Mouse (Mus musculus) neural tube, embryonic 14.5 days (tissue): ENCODE measurements at regions not wholly inside any gene's neighbourhood (a gene's known extent, or its start where the extent isn't known, plus 50 kb on each side); places are given as distances from the start of the nearest gene placed in this dataset.
A peak's percentile ranks its signal among the peaks of the same experiment; 100 is the strongest.
"Not testable (repeated sequence)": the region's sequence is repeated elsewhere in the genome, so short reads cannot be mapped to it uniquely, and the experiment has no call there.

Experiments
- ATAC-seq: fragments of 200-750 bp; cut with Nextera tagmentation; 2 replicates; pipeline ENCODE4 v1.8.0; 2017; ENCODE audit warnings: low read depth, mild to moderate bottlenecking, moderate TSS enrichment, moderate library complexity
- H3K27ac ChIP-seq: fragments of 300-500 bp; sonication (generic); 2 replicates; pipeline ENCODE4 v1.5.1; 2014; ENCODE audit warnings: low read depth, mild to moderate bottlenecking, control low read depth, low read length, moderate library complexity, mixed read lengths
- H3K27me3 ChIP-seq: fragments of 300-500 bp; sonication (generic); 2 replicates; pipeline ENCODE4 v1.6.1; 2014; ENCODE audit warnings: low read length; ENCODE audit not compliant: control insufficient read depth, insufficient read depth
- H3K36me3 ChIP-seq: fragments of 300-500 bp; sonication (generic); 2 replicates; pipeline ENCODE4 v1.6.1; 2014; ENCODE audit warnings: low read length, mixed read lengths; ENCODE audit not compliant: control insufficient read depth, insufficient read depth
- H3K4me1 ChIP-seq: fragments of 300-500 bp; sonication (generic); 2 replicates; pipeline ENCODE4 v1.6.1; 2014; ENCODE audit warnings: low read length; ENCODE audit not compliant: control insufficient read depth, insufficient read depth
- H3K4me2 ChIP-seq: fragments of 300-500 bp; sonication (generic); 2 replicates; pipeline ENCODE4 v1.6.1; 2014; ENCODE audit warnings: mild to moderate bottlenecking, low read depth, low read length, control low read depth
- H3K4me3 ChIP-seq: fragments of 300-500 bp; sonication (generic); 2 replicates; pipeline ENCODE4 v1.5.1; 2014; ENCODE audit warnings: low read depth, low read length, control low read depth, mixed read lengths
- H3K9ac ChIP-seq: fragments of 300-500 bp; sonication (generic); replicated peaks from 2 replicates; pipeline ENCODE4 v1.6.1; 2014; ENCODE audit warnings: low read depth, mild to moderate bottlenecking, control low read depth, low read length, mixed read lengths
- H3K9me3 ChIP-seq: fragments of 300-500 bp; sonication (generic); 2 replicates; pipeline ENCODE4 v1.6.1; 2016; ENCODE audit warnings: low read length; ENCODE audit not compliant: control insufficient read depth
- WGBS: fragments of 180-500 bp; shearing (Covaris S2); extraction: QIAGEN DNeasy Blood & Tissue Kit; methylation state at CpG from one replicate; pipeline ENCODE4 v1.1.7; 2014; 5-methylcytosine and 5-hydroxymethylcytosine counted together

GRCm38 (mm10) chr3:9064266-9065031, 545.4 kb downstream of the Zfp704 start:
- no peaks in the 10 kb centered on the region for H3K9me3 ChIP-seq
- H3K4me3 ChIP-seq = no peak overlapping the region
- no peaks in the 10 kb centered on the region for H3K4me1 ChIP-seq
- peak; percentile 64; the same call in 1 of the 2 replicates for ATAC-seq
- no peaks in the 10 kb centered on the region for H3K27me3 ChIP-seq
- no peak overlapping the region for H3K9ac ChIP-seq
- no peak overlapping the region for H3K4me2 ChIP-seq
- 47% methylated on average over 15 of the region's 15 CpGs for WGBS
- H3K36me3 ChIP-seq = no peaks in the 10 kb centered on the region
- no peak overlapping the region for H3K27ac ChIP-seq

- no peak for ATAC-seq
- H3K27ac ChIP-seq = no peak overlapping the region
- no peaks in the 10 kb centered on the region for H3K27me3 ChIP-seq
- H3K36me3 ChIP-seq = no peaks in the 10 kb centered on the region
- H3K9ac ChIP-seq = no peak overlapping the region
- no peak overlapping the region for H3K4me2 ChIP-seq
- no peaks in the 10 kb centered on the region for H3K4me1 ChIP-seq
- WGBS = 83% methylated on average over 5 of the region's 5 CpGs
- no peaks in the 10 kb centered on the region for H3K9me3 ChIP-seq
- no peak overlapping the region for H3K4me3 ChIP-seq
Observed at GRCm38 (mm10) chr3:9063662-9064061, 546.2 kb downstream of the Zfp704 start.

DNA sequence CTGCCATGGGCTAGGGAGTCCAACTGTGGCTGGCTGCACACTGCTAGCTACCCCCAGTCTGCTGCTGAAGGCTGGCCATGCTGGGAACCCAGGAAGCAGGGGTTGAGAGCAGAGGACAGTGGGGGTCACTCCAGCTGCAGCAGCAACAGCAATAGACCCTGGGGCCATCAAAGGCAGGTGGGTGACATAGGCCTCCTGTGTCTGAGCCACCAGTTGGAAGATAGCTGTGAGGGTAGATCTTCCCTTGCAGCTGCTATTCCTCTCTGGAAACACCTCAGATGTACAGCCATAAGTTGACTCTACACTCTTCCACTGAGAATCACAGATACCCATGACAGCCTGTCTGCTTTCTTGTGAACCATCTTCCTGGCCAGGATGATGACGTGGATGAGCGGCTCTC, 548.5 kb downstream of the Zfp704 start:
- Histone ChIP-seq H3K9ac (no peak overlapping the region), H3K27me3 (no peaks in the 10 kb centered on the region), H3K27ac (no peak overlapping the region), H3K4me1 (no peaks in the 10 kb centered on the region), H3K9me3 (no peaks in the 10 kb centered on the region), H3K36me3 (no peaks in the 10 kb centered on the region), H3K4me3 (no peak overlapping the region), H3K4me2 (no peak overlapping the region)
- no peak for ATAC-seq
- whole genome bisulfite sequencing = 94% methylated on average over 2 of the region's 2 CpGs

DNA sequence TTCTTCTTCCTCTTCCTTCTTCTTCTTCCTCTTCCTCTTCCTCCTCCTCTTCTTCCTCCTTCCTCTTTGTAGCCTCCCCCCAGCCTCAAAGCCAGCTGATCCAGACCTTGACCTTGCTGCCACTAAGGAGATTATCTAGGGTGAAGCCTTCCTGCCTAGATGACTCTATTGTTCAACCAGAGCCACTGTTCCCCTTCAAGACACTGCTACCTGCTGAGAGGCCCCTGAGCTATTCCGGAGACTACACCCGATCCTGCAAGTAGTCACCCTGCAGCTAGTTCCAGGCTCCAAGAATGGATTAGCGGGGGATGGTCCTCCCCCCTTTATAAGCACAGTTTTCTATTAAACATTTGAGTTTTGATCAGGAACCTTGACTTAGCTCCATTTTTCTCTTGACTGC, 552.2 kb downstream of the Zfp704 start:
- not testable (repeated sequence) for H3K4me3 ChIP-seq, H3K9me3 ChIP-seq, H3K4me2 ChIP-seq, H3K4me1 ChIP-seq, H3K27ac ChIP-seq, ATAC-seq, H3K36me3 ChIP-seq, H3K9ac ChIP-seq, H3K27me3 ChIP-seq
- 65% methylated on average over 3 of the region's 3 CpGs for WGBS

DNA sequence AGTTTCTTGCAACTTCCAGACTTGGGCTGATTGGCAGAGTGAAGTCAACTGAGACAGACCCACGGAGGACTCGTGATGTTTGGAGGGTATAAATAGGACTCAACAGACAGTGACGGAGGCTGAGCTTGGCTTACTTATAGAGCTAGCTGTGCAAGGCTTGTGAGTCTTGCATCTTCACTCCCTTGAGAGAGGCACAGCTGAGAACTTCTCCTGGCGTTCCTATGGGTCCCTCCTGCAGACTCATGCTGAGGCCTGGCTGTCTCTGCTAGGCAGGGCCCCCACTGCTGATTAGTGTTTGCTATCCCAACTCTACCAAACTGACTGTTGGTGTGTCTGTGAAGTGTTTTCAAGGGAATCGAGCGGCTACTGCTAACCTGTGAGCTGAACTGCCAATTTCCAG, 553.0 kb downstream of the Zfp704 start:
- Histone ChIP-seq H3K36me3 (no peaks in the 10 kb centered on the region), H3K27me3 (no peaks in the 10 kb centered on the region), H3K4me2 (no peak overlapping the region), H3K4me1 (no peaks in the 10 kb centered on the region), H3K27ac (no peak overlapping the region), H3K4me3 (no peak overlapping the region), H3K9me3 (no peaks in the 10 kb centered on the region), H3K9ac (no peak overlapping the region)
- 81% methylated on average over 6 of the region's 6 CpGs for WGBS
- no peak for ATAC-seq

DNA sequence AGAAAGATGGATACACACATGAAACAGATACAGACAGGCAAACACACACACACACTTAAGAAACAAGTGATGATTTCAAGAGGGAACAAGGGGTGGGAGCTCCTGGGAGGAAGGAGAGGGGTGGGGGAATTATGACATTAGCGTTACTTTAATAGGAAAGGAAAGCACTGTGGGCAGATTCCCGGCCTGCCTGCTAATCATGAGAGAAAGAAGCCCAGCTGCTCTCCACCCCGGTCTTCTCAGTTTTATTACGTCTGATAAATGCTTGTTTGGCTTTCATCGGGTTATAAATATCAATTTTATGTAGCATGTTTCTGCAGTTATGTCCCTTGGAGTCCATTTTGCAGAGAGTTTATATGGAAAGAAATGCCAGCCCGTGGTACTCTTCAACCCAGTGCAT, 554.1 kb downstream of the Zfp704 start:
- 41% methylated on average over 6 of the region's 6 CpGs for WGBS
- H3K36me3 ChIP-seq = no peaks in the 10 kb centered on the region
- no peak overlapping the region for H3K4me3 ChIP-seq
- H3K9me3 ChIP-seq = no peaks in the 10 kb centered on the region
- H3K27me3 ChIP-seq = no peaks in the 10 kb centered on the region
- H3K4me2 ChIP-seq = no peak overlapping the region
- ATAC-seq = peak; percentile 46; the same call in 1 of the 2 replicates
- H3K27ac ChIP-seq = no peak overlapping the region
- no peaks in the 10 kb centered on the region for H3K4me1 ChIP-seq
- H3K9ac ChIP-seq = no peak overlapping the region
